Mouse (Mus musculus): ENCODE measurements around the gene 1600014C10Rik. TPM values are rescaled to one million over a fixed set of nuclear protein-coding genes. Genes with fewer than 3 reads are reported as not detected.

Gene 1600014C10Rik
- polyA plus RNA-seq, 1 experiment from 2014 or later = 14.4 TPM

GRCm38 (mm10) chr7:38215281-38215680, 32.3 kb downstream of the 1600014C10Rik start:
- H3K4me1 ChIP-seq (ENCODE audit: control insufficient read depth, insufficient read depth, low read length) = no peaks in the 10 kb centered on the region
- WGBS = 59% methylated on average over 7 of the region's 7 CpGs
- no peaks in the 10 kb centered on the region for H3K36me3 ChIP-seq (ENCODE audit: control insufficient read depth, insufficient read depth, low read length)
- no peak overlapping the region for H3K9ac ChIP-seq (ENCODE audit: low read length)
- DNase-seq (ENCODE audit: low spot score) (no peak), ATAC-seq (ENCODE audit: insufficient number of reproducible peaks, low FRiP score, low TSS enrichment, low read depth) (no peak)
- H3K27ac ChIP-seq (replicated peaks; ENCODE audit: low read depth, low read length) = no peak overlapping the region
- no peaks in the 10 kb centered on the region for H3K9me3 ChIP-seq (ENCODE audit: control insufficient read depth, low read length)
- H3K4me2 ChIP-seq (ENCODE audit: low read depth, severe bottlenecking) = no peak overlapping the region
- H3K27me3 ChIP-seq (ENCODE audit: control insufficient read depth, insufficient read depth, low read length) = no peaks in the 10 kb centered on the region
- no peak overlapping the region for H3K4me3 ChIP-seq (ENCODE audit: low read depth, low read length)

GRCm38 (mm10) chr7:38215697-38216096, 32.7 kb downstream of the 1600014C10Rik start:
- H3K4me2 ChIP-seq (ENCODE audit: low read depth, severe bottlenecking) = no peak overlapping the region
- H3K9me3 ChIP-seq (ENCODE audit: control insufficient read depth, low read length) = no peaks in the 10 kb centered on the region
- 87% methylated on average over 6 of the region's 6 CpGs for WGBS
- no peaks in the 10 kb centered on the region for H3K27me3 ChIP-seq (ENCODE audit: control insufficient read depth, insufficient read depth, low read length)
- no peaks in the 10 kb centered on the region for H3K36me3 ChIP-seq (ENCODE audit: control insufficient read depth, insufficient read depth, low read length)
- H3K9ac ChIP-seq (ENCODE audit: low read length) = no peak overlapping the region
- no peak for ATAC-seq (ENCODE audit: insufficient number of reproducible peaks, low FRiP score, low TSS enrichment, low read depth)
- H3K4me1 ChIP-seq (ENCODE audit: control insufficient read depth, insufficient read depth, low read length) = no peaks in the 10 kb centered on the region
- no peak for DNase-seq (ENCODE audit: low spot score)
- H3K27ac ChIP-seq (replicated peaks; ENCODE audit: low read depth, low read length) = no peak overlapping the region
- H3K4me3 ChIP-seq (ENCODE audit: low read depth, low read length) = no peak overlapping the region

- H3K27ac ChIP-seq (replicated peaks; ENCODE audit: low read depth, low read length) = no peak overlapping the region
- peaks cover 5% of the 10 kb centered on the region; the same call in 1 of the 2 replicates for H3K36me3 ChIP-seq (ENCODE audit: control insufficient read depth, insufficient read depth, low read length)
- H3K9ac ChIP-seq (ENCODE audit: low read length) = no peak overlapping the region
- no peak overlapping the region for H3K4me2 ChIP-seq (ENCODE audit: low read depth, severe bottlenecking)
- DNase-seq (ENCODE audit: low spot score) (no peak), ATAC-seq (ENCODE audit: insufficient number of reproducible peaks, low FRiP score, low TSS enrichment, low read depth) (no peak)
- H3K27me3 ChIP-seq (ENCODE audit: control insufficient read depth, insufficient read depth, low read length) = no peaks in the 10 kb centered on the region
- 58% methylated on average over 5 of the region's 5 CpGs for WGBS
- H3K4me3 ChIP-seq (ENCODE audit: low read depth, low read length) = no peak overlapping the region
- no peaks in the 10 kb centered on the region for H3K9me3 ChIP-seq (ENCODE audit: control insufficient read depth, low read length)
- no peaks in the 10 kb centered on the region for H3K4me1 ChIP-seq (ENCODE audit: control insufficient read depth, insufficient read depth, low read length)
Observed at GRCm38 (mm10) chr7:38217417-38218171, 34.6 kb downstream of the 1600014C10Rik start.

- H3K9ac ChIP-seq (ENCODE audit: low read length) = no peak overlapping the region
- H3K27ac ChIP-seq (replicated peaks; ENCODE audit: low read depth, low read length) = no peak overlapping the region
- H3K4me2 ChIP-seq (ENCODE audit: low read depth, severe bottlenecking) = no peak overlapping the region
- DNase-seq (ENCODE audit: low spot score) (no peak), ATAC-seq (ENCODE audit: insufficient number of reproducible peaks, low FRiP score, low TSS enrichment, low read depth) (no peak)
- H3K9me3 ChIP-seq (ENCODE audit: control insufficient read depth, low read length) = no peaks in the 10 kb centered on the region
- H3K4me1 ChIP-seq (ENCODE audit: control insufficient read depth, insufficient read depth, low read length) = no peaks in the 10 kb centered on the region
- WGBS = 81% methylated on average over 8 of the region's 8 CpGs
- peaks cover 5% of the 10 kb centered on the region; the same call in 1 of the 2 replicates for H3K36me3 ChIP-seq (ENCODE audit: control insufficient read depth, insufficient read depth, low read length)
- no peaks in the 10 kb centered on the region for H3K27me3 ChIP-seq (ENCODE audit: control insufficient read depth, insufficient read depth, low read length)
- no peak overlapping the region for H3K4me3 ChIP-seq (ENCODE audit: low read depth, low read length)
Observed at GRCm38 (mm10) chr7:38218631-38219367, 35.8 kb downstream of the 1600014C10Rik start.

GRCm38 (mm10) chr7:38219526-38219925, 36.5 kb downstream of the 1600014C10Rik start:
- no peaks in the 10 kb centered on the region for H3K4me1 ChIP-seq (ENCODE audit: control insufficient read depth, insufficient read depth, low read length)
- DNase-seq (ENCODE audit: low spot score) (no peak), ATAC-seq (ENCODE audit: insufficient number of reproducible peaks, low FRiP score, low TSS enrichment, low read depth) (no peak)
- H3K27ac ChIP-seq (replicated peaks; ENCODE audit: low read depth, low read length) = no peak overlapping the region
- H3K36me3 ChIP-seq (ENCODE audit: control insufficient read depth, insufficient read depth, low read length) = peaks cover 5% of the 10 kb centered on the region; the same call in 1 of the 2 replicates
- H3K9ac ChIP-seq (ENCODE audit: low read length) = no peak overlapping the region
- H3K4me2 ChIP-seq (ENCODE audit: low read depth, severe bottlenecking) = no peak overlapping the region
- WGBS = 90% methylated on average over 4 of the region's 4 CpGs
- no peak overlapping the region for H3K4me3 ChIP-seq (ENCODE audit: low read depth, low read length)
- H3K27me3 ChIP-seq (ENCODE audit: control insufficient read depth, insufficient read depth, low read length) = no peaks in the 10 kb centered on the region
- H3K9me3 ChIP-seq (ENCODE audit: control insufficient read depth, low read length) = no peaks in the 10 kb centered on the region

GRCm38 (mm10) chr7:38220866-38221265, 37.8 kb downstream of the 1600014C10Rik start:
- Histone ChIP-seq H3K27ac (replicated peaks; ENCODE audit: low read depth, low read length) (no peak overlapping the region), H3K4me2 (ENCODE audit: low read depth, severe bottlenecking) (no peak overlapping the region), H3K4me3 (ENCODE audit: low read depth, low read length) (no peak overlapping the region), H3K36me3 (ENCODE audit: control insufficient read depth, insufficient read depth, low read length) (peaks cover 5% of the 10 kb centered on the region; the same call in 1 of the 2 replicates), H3K4me1 (ENCODE audit: control insufficient read depth, insufficient read depth, low read length) (0 out of 2 replicates have a peak, but pooled peaks cover 2% of the 10 kb centered on the region), H3K9ac (ENCODE audit: low read length) (no peak overlapping the region), H3K9me3 (ENCODE audit: control insufficient read depth, low read length) (no peaks in the 10 kb centered on the region), H3K27me3 (ENCODE audit: control insufficient read depth, insufficient read depth, low read length) (no peaks in the 10 kb centered on the region)
- DNase-seq (ENCODE audit: low spot score) (no peak), ATAC-seq (ENCODE audit: insufficient number of reproducible peaks, low FRiP score, low TSS enrichment, low read depth) (no peak)
- WGBS = 94% methylated on average over 7 of the region's 7 CpGs

- Histone ChIP-seq H3K4me1 (ENCODE audit: control insufficient read depth, insufficient read depth, low read length) (0 out of 2 replicates have a peak, but pooled peaks cover 4% of the 10 kb centered on the region), H3K4me3 (ENCODE audit: low read depth, low read length) (no peak overlapping the region), H3K27me3 (ENCODE audit: control insufficient read depth, insufficient read depth, low read length) (0 out of 2 replicates have a peak, but pooled peaks cover 2% of the 10 kb centered on the region), H3K9ac (ENCODE audit: low read length) (no peak overlapping the region), H3K36me3 (ENCODE audit: control insufficient read depth, insufficient read depth, low read length) (peaks cover 5% of the 10 kb centered on the region; the same call in 1 of the 2 replicates), H3K27ac (replicated peaks; ENCODE audit: low read depth, low read length) (no peak overlapping the region), H3K9me3 (ENCODE audit: control insufficient read depth, low read length) (no peaks in the 10 kb centered on the region), H3K4me2 (ENCODE audit: low read depth, severe bottlenecking) (no peak overlapping the region)
- 91% methylated on average over 13 of the region's 13 CpGs for WGBS
- DNase-seq (ENCODE audit: low spot score) = no peak
- ATAC-seq (ENCODE audit: insufficient number of reproducible peaks, low FRiP score, low TSS enrichment, low read depth) = no peak
Observed at GRCm38 (mm10) chr7:38224577-38225369, 41.8 kb downstream of the 1600014C10Rik start.

- H3K36me3 ChIP-seq (ENCODE audit: control insufficient read depth, insufficient read depth, low read length) = peaks cover 5% of the 10 kb centered on the region; the same call in 1 of the 2 replicates
- H3K4me1 ChIP-seq (ENCODE audit: control insufficient read depth, insufficient read depth, low read length) = 0 out of 2 replicates have a peak, but pooled peaks cover 4% of the 10 kb centered on the region
- H3K9ac ChIP-seq (ENCODE audit: low read length) = no peak overlapping the region
- 69% methylated on average over 2 of the region's 2 CpGs for WGBS
- H3K27me3 ChIP-seq (ENCODE audit: control insufficient read depth, insufficient read depth, low read length) = 0 out of 2 replicates have a peak, but pooled peaks cover 2% of the 10 kb centered on the region
- no peak overlapping the region for H3K27ac ChIP-seq (replicated peaks; ENCODE audit: low read depth, low read length)
- H3K4me2 ChIP-seq (ENCODE audit: low read depth, severe bottlenecking) = no peak overlapping the region
- no peak for ATAC-seq (ENCODE audit: insufficient number of reproducible peaks, low FRiP score, low TSS enrichment, low read depth)
- no peaks in the 10 kb centered on the region for H3K9me3 ChIP-seq (ENCODE audit: control insufficient read depth, low read length)
- no peak for DNase-seq (ENCODE audit: low spot score)
- no peak overlapping the region for H3K4me3 ChIP-seq (ENCODE audit: low read depth, low read length)
Observed at GRCm38 (mm10) chr7:38226226-38226625, 43.2 kb downstream of the 1600014C10Rik start.

Data from limb, embryonic 11.5 days (tissue).